Mouse (Mus musculus) limb, embryonic 13.5 days (tissue): ENCODE results near the gene Ttc27. TPM values are rescaled to one million over a fixed set of nuclear protein-coding genes. Genes with fewer than 3 reads are reported as not detected.

Experiments
- ATAC-seq: fragments of 200-750 bp; cut with Nextera tagmentation; 2 replicates; pipeline ENCODE4 v1.8.0; 2017; ENCODE audit warnings: low read depth, moderate number of reproducible peaks, moderate TSS enrichment; ENCODE audit not compliant: low FRiP score
- H3K27ac ChIP-seq: fragments of 300-500 bp; sonication (generic); 2 replicates; pipeline ENCODE4 v1.5.1; 2015; ENCODE audit warnings: inconsistent platforms, mild to moderate bottlenecking, moderate library complexity
- H3K27me3 ChIP-seq: fragments of 300-500 bp; sonication (generic); 2 replicates; pipeline ENCODE4 v1.6.1; 2015; ENCODE audit warnings: mild to moderate bottlenecking, inconsistent platforms
- H3K36me3 ChIP-seq: fragments of 300-500 bp; sonication (generic); 2 replicates; pipeline ENCODE4 v1.6.1; 2015; ENCODE audit warnings: inconsistent platforms, mild to moderate bottlenecking, moderate library complexity
- H3K4me1 ChIP-seq: fragments of 300-500 bp; sonication (generic); 2 replicates; pipeline ENCODE4 v1.6.1; 2015; ENCODE audit warnings: inconsistent platforms
- H3K4me2 ChIP-seq: fragments of 300-500 bp; sonication (generic); replicated peaks from 2 replicates; pipeline ENCODE4 v1.6.1; 2015; ENCODE audit warnings: inconsistent platforms, mild to moderate bottlenecking, moderate library complexity
- H3K4me3 ChIP-seq: fragments of 300-500 bp; sonication (generic); 2 replicates; pipeline ENCODE4 v1.5.1; 2015; ENCODE audit warnings: moderate library complexity, mild to moderate bottlenecking, inconsistent platforms
- H3K9ac ChIP-seq: fragments of 300-500 bp; sonication (generic); 2 replicates; pipeline ENCODE4 v1.6.1; 2015; ENCODE audit warnings: mild to moderate bottlenecking, inconsistent platforms
- H3K9me3 ChIP-seq: fragments of 300-500 bp; sonication (generic); 2 replicates; pipeline ENCODE4 v1.6.1; 2016; ENCODE audit warnings: inconsistent platforms
- WGBS: fragments of 180-500 bp; shearing (Covaris S2); methylation state at CpG from one replicate; pipeline ENCODE4 v1.1.7; 2015; 5-methylcytosine and 5-hydroxymethylcytosine counted together
- polyA plus RNA-seq: library from polyadenylated mRNA; unstranded; fragments of >200 nt; fragmentation: Nextera tagmentation; extraction: Ambion mirVana; gene quantifications from 2 replicates; pipeline ENCODE4 v1.2.1, GENCODE M21; 2015

Gene Ttc27
- polyA plus RNA-seq, 1 experiment from 2014 or later, result 23.4 TPM

DNA sequence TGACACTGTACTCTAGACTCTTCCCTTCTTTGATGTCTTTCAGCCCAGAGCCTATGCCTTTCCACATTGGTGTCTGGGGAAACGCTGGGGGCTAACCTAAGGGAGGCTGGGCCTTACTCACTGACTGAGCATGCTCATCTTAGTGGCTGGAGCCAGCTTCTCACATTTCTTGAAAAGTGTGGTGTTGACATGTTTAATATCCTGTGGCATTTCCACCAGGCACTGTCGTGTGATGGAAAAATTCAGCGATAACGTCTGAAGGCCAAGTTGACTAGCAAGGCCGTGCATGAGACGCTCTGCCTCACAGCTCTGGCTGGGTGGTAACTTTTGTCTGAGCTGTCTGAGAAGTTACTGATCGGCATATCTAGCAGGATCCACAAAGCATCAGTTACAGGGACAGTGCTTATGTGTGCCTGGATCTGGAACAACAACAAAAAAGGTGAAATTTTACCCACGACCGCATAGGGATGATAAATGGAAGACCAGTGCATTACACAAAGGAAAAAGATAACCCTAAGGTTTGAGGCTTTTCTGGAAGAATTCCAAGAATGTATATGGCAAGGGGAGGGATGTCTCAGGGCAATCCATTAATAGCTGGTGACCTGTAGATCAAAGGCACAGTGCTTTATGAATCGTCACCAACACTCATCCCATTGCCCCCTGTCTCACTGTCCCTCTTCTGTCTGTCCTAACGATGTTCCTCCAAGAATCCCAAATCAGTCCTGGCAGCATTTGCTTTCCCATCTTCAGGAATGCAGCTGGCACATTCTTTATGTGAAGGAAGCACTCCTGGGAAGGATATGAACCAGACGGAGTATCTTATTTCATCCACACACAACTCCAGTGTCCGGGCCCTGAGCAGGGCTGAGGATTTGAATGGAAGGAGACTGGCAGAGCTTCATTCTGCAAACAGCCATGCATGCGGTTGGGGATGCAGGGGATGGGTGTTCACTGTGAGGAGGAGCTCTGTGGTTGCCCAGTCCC, 152.9 kb downstream of the Ttc27 start:
- H3K27me3 ChIP-seq, result no peaks in the 10 kb centered on the region
- WGBS, result 35% methylated on average over 14 of the region's 14 CpGs
- H3K9me3 ChIP-seq, result no peaks in the 10 kb centered on the region
- no peak overlapping the region for H3K4me2 ChIP-seq
- peak overlapping the region; percentile 49 for H3K27ac ChIP-seq
- no peaks in the 10 kb centered on the region for H3K36me3 ChIP-seq
- H3K9ac ChIP-seq, result no peak overlapping the region
- no peak overlapping the region for H3K4me3 ChIP-seq
- 0 out of 2 replicates have a peak, but pooled peaks have one; percentile 10 for ATAC-seq
- peaks cover 67% of the 10 kb centered on the region for H3K4me1 ChIP-seq

DNA sequence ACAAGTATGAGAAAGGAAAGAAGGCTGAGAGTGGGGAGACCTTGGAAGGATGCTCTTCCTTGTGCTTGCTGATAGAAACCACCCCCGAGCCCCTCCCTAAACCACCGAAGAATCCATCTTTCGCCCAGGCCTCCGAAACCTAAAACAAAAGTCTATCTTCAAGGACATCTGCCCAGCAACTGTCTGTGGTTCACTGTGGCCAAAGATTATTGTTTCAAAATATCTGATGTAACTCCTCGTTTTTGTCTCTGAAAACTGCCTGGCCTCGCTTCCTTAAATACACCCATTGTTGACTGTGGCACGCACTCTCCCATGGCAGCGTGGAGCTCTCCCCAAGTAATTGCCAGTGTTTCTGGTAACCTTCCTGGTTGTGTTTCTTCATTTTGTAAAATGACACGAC, 155.0 kb downstream of the Ttc27 start:
- Histone ChIP-seq H3K36me3 (no peaks in the 10 kb centered on the region), H3K27me3 (no peaks in the 10 kb centered on the region), H3K9ac (no peak overlapping the region), H3K4me2 (no peak overlapping the region), H3K27ac (no peak overlapping the region), H3K4me1 (peaks cover 65% of the 10 kb centered on the region), H3K9me3 (no peaks in the 10 kb centered on the region), H3K4me3 (no peak overlapping the region)
- WGBS, result 82% methylated on average over 9 of the region's 9 CpGs
- no peak for ATAC-seq

DNA sequence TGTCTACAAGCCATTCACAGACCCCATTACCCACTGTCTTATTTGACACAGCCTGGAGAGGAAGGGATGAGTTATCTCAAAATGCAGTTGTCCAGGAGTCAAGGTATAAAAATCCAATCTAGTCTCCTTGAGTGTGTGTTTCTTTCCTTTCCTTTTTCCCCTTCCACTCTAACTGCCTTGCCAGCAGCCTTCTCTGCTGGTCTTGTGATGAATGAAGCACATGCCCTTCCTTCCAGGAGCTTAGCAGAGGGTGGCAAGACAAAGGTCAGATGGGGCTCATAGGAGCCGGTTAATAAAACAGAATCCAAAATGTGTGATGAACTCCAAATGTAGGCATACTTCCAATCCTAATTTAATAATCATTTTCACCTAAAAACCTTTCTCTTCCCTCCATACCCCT, 156.2 kb downstream of the Ttc27 start:
- Histone ChIP-seq H3K27ac (no peak overlapping the region), H3K4me1 (peaks cover 53% of the 10 kb centered on the region), H3K4me2 (no peak overlapping the region), H3K9ac (no peak overlapping the region), H3K36me3 (no peaks in the 10 kb centered on the region), H3K4me3 (no peak overlapping the region), H3K27me3 (no peaks in the 10 kb centered on the region), H3K9me3 (no peaks in the 10 kb centered on the region)
- ATAC-seq, result no peak
- 68% methylated on average over 1 of the region's 1 CpGs for WGBS

GRCm38 (mm10) chr17:74875740-74876139, 158.2 kb downstream of the Ttc27 start:
- Histone ChIP-seq H3K4me2 (no peak overlapping the region), H3K4me1 (peaks cover 45% of the 10 kb centered on the region), H3K36me3 (no peaks in the 10 kb centered on the region), H3K27ac (peak overlapping the region; percentile 48; the same call in 1 of the 2 replicates), H3K4me3 (no peak overlapping the region), H3K27me3 (no peaks in the 10 kb centered on the region), H3K9ac (no peak overlapping the region), H3K9me3 (no peaks in the 10 kb centered on the region)
- WGBS, result 84% methylated on average over 5 of the region's 5 CpGs
- ATAC-seq, result no peak

DNA sequence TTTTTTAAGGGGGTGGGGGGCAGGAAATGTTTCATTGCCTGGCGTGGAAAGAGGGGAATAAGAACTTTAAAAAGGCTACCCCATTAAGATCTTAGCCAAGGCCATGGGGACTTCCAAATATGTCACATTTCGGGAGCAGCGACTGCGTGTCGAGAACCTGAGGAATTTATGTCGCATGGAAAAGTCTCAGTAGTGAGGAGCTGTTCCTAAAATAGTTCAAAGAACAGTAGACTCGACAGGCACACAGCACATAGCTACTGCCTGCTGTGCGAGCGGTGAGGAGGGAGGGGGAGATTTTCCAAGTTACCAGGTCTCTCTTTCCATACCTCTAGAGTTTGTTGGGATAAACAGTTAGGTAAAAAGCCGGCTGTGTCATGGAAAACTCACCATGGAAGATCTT, 159.4 kb downstream of the Ttc27 start:
- Histone ChIP-seq H3K9me3 (no peaks in the 10 kb centered on the region), H3K9ac (no peak overlapping the region), H3K4me2 (no peak overlapping the region), H3K36me3 (no peaks in the 10 kb centered on the region), H3K4me1 (peaks cover 38% of the 10 kb centered on the region), H3K4me3 (no peak overlapping the region), H3K27ac (peak overlapping the region; percentile 34; the same call in 1 of the 2 replicates), H3K27me3 (no peaks in the 10 kb centered on the region)
- WGBS, result 36% methylated on average over 10 of the region's 10 CpGs
- ATAC-seq, result peak; percentile 24; the same call in 1 of the 2 replicates

DNA sequence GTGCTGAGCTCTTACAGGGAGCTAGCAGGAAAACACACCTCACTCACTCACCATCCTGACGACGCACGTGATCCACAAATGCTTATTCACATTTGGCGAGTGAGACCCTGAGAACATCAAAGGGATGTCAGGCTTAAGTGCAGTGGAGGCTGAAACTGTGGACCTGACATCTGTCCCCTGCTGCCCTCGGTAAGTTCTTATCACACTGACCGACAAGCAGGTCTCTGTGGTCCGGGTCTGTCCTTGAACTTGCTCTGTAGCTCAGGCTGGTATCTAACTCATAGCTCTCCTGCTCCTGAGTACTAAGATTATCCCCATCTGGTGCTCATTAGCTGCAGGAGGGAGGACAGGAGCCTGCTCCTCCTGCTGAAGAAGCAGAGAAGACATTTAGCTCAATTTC, 162.2 kb downstream of the Ttc27 start:
- H3K27me3 ChIP-seq, result no peaks in the 10 kb centered on the region
- H3K27ac ChIP-seq, result no peak overlapping the region
- H3K4me1 ChIP-seq, result peaks cover 44% of the 10 kb centered on the region
- H3K36me3 ChIP-seq, result no peaks in the 10 kb centered on the region
- H3K9me3 ChIP-seq, result no peaks in the 10 kb centered on the region
- 17% methylated on average over 7 of the region's 7 CpGs for WGBS
- H3K9ac ChIP-seq, result no peak overlapping the region
- H3K4me3 ChIP-seq, result no peak overlapping the region
- H3K4me2 ChIP-seq, result no peak overlapping the region
- ATAC-seq, result no peak

- no peak for ATAC-seq
- peaks cover 37% of the 10 kb centered on the region for H3K4me1 ChIP-seq
- no peak overlapping the region for H3K9ac ChIP-seq
- no peaks in the 10 kb centered on the region for H3K9me3 ChIP-seq
- H3K27ac ChIP-seq, result no peak overlapping the region
- no peaks in the 10 kb centered on the region for H3K27me3 ChIP-seq
- 64% methylated on average over 7 of the region's 7 CpGs for WGBS
- no peak overlapping the region for H3K4me3 ChIP-seq
- no peaks in the 10 kb centered on the region for H3K36me3 ChIP-seq
- no peak overlapping the region for H3K4me2 ChIP-seq
Observed at GRCm38 (mm10) chr17:74887039-74887438, 169.5 kb downstream of the Ttc27 start.

DNA sequence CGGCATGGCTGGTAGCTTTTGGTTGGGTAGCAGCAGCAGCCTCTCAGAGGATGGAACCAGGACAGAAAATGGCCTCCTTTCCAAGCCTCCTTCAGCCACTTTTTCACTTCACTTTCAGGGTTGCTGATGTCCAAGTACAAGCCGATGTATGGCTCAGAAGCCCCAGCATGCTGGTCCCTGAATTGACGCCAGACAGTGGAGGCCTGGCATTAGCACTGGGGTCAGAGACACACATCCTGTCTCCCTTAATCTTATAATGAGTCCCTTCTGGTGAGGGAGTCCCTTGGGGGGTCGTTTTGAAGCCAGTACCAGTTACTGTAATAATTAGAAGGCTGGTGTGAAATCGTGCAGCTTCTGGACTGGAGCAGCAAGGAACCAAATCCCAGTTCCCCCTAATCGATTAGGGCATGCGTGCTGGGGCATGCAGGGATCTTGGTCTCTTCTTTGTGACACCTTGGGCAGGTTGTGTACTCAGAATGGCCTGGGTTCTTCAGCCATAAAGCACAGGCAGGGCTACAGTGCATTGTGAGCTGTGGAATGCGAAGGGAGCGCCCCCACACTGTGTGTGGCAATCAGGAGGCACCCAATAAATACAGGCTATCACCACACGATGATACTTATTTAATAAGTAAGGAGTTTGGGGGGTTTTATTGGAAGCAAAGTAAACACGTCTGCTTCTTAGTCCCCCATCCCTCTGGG, 171.5 kb downstream of the Ttc27 start:
- Histone ChIP-seq H3K4me2 (peak overlapping the region; percentile 38), H3K9me3 (no peaks in the 10 kb centered on the region), H3K9ac (0 out of 2 replicates have a peak overlapping the region, but pooled peaks have one; percentile 35), H3K4me3 (no peak overlapping the region), H3K4me1 (peaks cover 33% of the 10 kb centered on the region), H3K36me3 (no peaks in the 10 kb centered on the region), H3K27me3 (no peaks in the 10 kb centered on the region), H3K27ac (peak overlapping the region; percentile 63)
- WGBS, result 17% methylated on average over 11 of the region's 11 CpGs
- peak; percentile 91 for ATAC-seq

DNA sequence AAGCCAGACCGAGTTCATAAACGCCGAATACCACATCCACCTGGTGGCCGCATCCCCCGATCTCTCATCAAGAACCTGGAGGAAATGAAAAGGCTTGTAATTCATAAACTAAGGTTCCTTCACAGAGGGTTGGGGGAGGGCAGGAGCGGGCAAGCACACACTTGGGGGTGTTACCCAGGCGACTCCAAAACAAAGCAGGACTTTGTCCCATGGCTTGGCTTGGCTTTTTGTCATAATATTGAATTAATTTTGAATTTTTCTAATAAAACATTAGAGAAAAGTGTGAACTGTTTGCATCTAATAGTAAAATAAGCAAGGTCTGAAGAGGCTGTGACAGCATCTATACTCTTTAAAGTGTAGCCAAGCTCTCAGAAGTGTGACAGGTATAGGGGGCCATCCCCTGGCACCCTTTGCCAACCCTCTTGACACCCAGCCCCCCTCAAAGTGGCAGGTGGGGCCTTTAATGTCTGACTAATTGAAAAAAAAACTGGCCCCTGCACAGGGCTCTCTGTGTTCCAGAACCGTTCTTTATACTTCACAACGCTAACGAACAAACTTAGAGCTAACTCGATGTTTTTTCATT, 172.1 kb downstream of the Ttc27 start:
- Histone ChIP-seq H3K27me3 (no peaks in the 10 kb centered on the region), H3K4me3 (no peak overlapping the region), H3K9me3 (no peaks in the 10 kb centered on the region), H3K27ac (0 out of 2 replicates have a peak overlapping the region, but pooled peaks have one; percentile 6), H3K36me3 (no peaks in the 10 kb centered on the region), H3K4me1 (peaks cover 31% of the 10 kb centered on the region), H3K9ac (no peak overlapping the region), H3K4me2 (peak overlapping the region; percentile 38)
- ATAC-seq, result peak; percentile 88
- 32% methylated on average over 11 of the region's 11 CpGs for WGBS

GRCm38 (mm10) chr17:74902453-74902852, 184.9 kb downstream of the Ttc27 start:
- WGBS, result 89% methylated on average over 7 of the region's 7 CpGs
- Histone ChIP-seq H3K9ac (no peak overlapping the region), H3K4me3 (no peak overlapping the region), H3K27me3 (no peaks in the 10 kb centered on the region), H3K9me3 (peaks cover 7% of the 10 kb centered on the region), H3K36me3 (no peaks in the 10 kb centered on the region), H3K4me1 (peaks cover 14% of the 10 kb centered on the region), H3K4me2 (no peak overlapping the region), H3K27ac (no peak overlapping the region)
- ATAC-seq, result 0 out of 2 replicates have a peak, but pooled peaks have one; percentile 15

GRCm38 (mm10) chr17:74903411-74904331, 186.1 kb downstream of the Ttc27 start:
- peak; percentile 51; the same call in 1 of the 2 replicates for ATAC-seq
- Histone ChIP-seq H3K36me3 (no peaks in the 10 kb centered on the region), H3K9ac (no peak overlapping the region), H3K27me3 (no peaks in the 10 kb centered on the region), H3K4me3 (no peak overlapping the region), H3K4me2 (peak overlapping the region; percentile 11; the same call in 1 of the 2 replicates), H3K27ac (no peak overlapping the region; the same call in 1 of the 2 replicates), H3K4me1 (peaks cover 14% of the 10 kb centered on the region), H3K9me3 (peaks cover 7% of the 10 kb centered on the region)
- WGBS, result 48% methylated on average over 16 of the region's 16 CpGs
